Mouse (Mus musculus): ENCODE measurements around the gene Lpin1.

The Lpin1 gene

DNA sequence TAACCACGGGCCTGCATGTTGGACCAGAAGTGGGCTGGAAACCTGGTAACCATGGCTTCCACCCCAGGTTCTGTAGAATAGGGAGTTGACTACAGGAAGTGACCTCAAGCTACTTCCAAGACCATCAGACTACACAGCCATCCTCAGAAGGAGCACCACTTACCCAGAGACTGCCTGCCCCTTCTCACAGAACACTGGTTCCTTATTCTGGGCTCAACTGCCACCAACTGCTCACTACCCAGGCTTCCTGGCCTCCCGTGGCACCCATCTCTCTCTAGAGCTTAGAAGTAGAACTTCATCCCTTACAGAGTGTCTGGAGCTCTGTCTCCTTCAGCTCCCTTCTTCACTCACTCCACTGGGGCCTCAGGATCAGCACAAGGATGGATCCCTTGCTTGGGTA lies at the start of gene Lpin1:
TSS of gene Lpin1 (minus strand) at position 31 of the 400 bp plus-strand sequence.
- no peak for DNase-seq (ENCODE audit: low read depth, low spot score)

DNA sequence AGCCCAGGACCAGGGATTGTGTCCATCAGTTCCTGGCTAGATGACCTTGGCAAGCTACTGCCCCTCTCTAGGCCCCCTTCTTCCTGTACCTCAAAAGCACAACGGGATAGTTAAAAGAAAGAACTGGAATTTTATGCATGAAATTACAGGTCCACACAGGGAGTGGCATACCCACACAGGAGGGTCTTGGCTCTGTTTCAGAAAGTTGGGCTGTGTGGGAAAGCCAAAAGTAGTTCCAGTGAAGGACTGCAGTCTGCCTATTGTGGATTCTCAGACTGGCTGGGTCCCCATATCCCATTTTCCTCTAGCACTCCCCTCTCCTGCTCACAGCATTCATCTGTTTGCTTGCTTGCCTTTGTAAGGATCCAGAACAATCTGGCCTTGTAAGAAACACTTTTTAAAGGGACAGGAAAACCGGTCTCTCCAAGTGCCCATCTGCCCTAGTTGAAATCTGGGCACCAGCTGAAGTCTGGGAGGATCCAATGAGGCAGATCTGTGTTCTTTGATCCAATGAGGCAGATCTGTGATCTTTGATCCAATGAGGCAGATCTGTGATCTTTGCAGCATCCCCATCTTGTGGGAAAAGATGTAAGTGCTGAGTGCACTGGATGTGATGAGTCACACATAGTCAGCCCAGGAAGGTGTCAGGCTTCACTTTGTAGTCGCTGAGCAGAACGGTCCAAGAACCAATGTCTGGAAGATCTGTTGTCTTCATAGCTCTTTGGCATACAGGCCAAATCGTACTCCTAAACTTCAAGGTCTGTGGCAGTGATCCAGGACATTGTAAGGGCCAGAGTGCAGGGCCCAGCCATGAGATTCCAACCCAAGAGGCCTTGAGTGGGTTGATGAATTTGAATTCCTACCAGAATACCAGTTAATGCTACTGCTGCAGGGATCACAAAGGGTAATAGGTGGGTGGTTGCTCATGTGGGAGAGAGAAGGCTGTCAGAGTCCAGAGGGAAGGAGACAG lies 46.4 kb upstream of the Lpin1 start:
- DNase-seq (ENCODE audit: low read depth, low spot score): no peak

DNA sequence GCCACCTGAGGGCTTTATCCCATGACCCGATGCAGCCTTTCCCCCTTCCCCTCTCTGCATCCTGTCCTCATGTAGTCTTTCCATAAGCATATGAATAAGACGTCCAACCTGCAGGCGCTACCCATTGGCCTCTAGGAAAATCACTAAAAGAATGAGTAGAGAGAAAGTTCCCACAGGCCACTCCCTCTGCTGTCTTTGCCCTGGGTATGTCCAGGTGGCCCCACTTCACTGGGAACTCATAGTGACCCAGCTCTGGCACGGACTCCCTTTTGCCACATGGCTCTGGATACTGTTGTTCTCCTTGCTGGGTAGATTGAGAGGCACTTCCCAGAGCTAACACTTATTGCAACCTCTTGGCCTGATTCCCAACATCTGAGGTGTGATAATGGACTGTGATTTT lies 44.8 kb upstream of the Lpin1 start:
- no peak for DNase-seq (ENCODE audit: low read depth, low spot score)

DNA sequence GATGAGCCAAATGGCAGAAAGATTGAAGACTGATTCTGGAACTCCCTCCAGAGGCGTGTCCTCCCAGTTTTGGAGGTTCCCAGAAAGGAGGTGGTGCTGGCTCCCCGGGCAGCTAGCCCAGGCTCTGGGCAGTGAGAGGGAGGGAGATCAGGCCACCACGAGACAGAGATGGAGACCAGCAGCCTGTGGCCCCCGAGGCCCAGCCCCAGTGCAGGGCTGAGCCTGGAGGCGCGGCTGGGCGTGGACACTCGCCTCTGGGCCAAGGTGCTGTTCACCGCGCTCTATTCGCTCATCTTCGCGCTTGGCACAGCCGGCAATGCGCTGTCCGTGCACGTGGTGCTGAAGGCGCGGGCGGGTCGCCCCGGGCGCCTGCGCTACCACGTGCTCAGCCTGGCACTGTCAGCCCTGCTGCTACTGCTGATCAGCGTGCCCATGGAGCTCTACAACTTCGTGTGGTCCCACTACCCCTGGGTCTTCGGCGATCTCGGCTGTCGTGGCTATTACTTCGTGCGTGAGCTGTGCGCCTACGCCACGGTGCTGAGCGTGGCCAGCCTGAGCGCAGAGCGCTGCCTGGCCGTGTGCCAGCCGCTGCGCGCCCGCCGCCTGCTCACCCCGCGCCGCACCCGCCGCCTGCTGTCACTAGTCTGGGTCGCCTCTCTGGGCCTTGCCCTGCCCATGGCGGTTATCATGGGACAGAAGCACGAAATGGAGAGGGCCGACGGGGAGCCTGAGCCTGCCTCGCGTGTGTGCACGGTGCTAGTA lies 42.7 kb upstream of the Lpin1 start, which contains the start of gene Ntsr2:
TSS of gene Ntsr2 (plus strand) at position 51 of the 762 bp plus-strand sequence.
- peak; percentile 72 for DNase-seq (ENCODE audit: low read depth, low spot score)

DNA sequence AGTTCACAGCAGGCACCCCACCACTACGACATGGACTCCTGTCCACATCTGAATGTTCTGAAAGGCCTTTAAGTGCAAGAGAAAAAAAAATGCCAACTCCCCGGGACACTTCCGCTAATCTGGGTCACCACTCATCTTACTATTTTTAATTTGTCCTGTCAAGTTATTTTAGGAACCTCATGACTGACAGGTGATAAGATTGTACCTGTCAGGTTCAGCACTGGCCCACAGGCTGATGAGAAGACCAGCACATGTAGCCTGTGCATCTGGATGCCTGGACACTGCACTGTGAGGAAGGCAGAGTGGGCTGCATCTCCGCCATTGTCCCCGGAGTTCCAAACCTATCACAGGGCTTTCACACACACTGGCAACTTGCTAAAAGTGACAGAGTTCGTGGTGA lies 39.1 kb upstream of the Lpin1 start:
- no peak for DNase-seq (ENCODE audit: low read depth, low spot score)

DNA sequence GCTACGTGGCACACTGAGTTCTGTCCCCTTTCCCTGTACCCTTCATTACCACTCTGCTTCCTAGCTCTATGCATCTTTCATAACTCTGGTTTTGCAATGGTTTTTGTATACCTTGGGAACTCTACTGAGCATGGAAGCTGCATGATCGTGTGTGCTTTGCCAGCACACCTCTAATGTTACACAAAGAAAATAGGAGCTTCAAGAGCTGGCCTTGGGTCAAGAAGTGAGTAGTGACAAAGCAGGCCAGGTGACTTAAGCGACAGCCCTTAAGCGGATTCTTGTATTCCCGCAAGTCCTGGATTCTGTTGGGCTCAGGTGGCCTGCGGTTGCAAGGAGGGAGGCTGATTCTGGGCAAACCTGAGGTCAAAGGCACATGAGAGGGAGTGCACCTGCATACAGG lies 37.5 kb upstream of the Lpin1 start:
- no peak for DNase-seq (ENCODE audit: low read depth, low spot score)

DNA sequence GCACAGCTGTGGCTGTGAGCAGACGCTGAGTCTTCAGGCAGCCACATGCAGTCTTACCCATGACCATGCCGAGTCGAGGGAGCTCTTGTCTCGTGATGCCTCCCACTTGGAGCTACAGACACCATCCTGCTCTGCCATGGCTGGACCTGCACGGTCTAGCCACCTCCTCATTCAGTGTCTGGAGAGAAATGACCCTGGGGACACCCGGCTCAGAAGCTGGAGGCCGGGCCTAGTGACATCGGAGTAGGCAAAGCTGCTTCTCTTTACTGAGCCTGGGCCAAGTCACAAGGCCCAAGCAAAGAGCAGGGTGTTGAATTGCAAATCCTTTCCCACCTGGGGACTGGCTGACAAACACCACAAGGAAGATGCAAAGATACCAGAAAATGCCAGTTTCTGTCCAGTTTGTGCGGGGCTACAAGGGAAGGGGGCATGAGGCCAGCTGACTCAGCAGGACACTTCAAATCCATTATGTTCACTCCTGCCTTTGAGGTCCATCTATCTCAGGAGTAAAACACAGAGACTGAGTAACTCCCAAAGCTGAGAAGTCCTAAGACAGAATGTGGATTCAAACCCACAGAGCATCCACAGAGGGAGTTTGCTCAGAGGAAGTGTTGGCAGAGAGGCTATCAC lies 36.1 kb upstream of the Lpin1 start:
- no peak for DNase-seq (ENCODE audit: low read depth, low spot score)

DNA sequence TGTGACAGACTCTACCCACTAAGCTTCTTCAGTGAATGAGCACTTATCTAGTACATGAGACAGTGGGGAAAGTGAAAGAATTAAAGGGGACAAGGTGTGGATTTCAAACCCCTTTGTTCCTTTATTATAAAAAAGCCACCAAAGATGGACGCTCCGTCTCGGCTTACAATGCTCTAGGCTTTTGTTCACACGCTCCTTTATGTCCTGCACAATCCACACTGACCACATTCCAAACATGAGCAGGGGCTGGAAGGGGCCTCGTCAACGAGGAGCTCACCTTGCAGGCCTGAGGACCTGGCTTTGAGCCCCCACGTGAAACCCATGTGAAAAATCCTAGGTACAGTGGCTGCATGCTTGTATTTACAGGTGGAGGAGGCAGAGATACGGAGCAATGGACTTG lies 33.9 kb upstream of the Lpin1 start:
- no peak for DNase-seq (ENCODE audit: low read depth, low spot score)

DNA sequence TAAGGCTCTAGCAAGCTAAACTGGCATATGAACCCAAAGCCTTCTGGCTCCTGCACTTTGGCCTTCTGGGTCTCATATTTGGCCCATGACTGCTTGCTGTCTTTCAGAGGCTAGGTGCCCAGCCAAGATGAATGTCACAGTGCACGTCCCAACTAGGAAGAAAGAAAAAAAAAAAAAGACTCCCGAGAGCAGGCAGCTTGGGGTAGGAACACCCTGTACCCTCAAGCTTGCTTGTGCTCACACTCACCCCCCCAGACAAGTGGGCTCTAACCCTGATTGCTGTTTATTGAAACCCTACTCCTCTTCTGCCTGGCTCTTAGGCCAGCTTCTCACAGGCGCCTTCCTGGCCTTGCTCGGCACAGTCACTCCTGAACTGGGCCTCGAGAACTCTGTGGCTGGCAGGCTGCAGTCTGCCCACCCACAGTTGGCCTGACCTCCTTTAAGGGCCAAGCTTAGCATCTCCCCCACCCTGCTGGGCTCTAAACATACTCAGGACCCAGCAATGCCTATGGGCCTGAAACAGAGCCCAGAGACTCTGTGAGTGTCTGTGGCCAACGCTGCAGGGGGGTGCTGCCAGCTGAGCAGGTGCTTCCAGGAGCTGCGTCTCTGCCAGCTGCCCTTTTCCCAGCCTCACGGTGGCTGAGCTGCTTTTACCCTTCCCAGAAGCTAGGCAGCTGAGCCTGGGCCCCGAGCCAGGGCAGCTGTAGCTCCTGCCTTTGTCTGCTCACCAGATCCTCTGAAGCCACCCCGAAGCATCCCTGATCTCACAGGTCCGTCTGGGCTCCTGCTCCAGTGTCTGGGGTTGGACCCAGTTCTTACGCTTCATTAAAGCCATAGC lies 33.0 kb upstream of the Lpin1 start:
- no peak for DNase-seq (ENCODE audit: low read depth, low spot score)

DNA sequence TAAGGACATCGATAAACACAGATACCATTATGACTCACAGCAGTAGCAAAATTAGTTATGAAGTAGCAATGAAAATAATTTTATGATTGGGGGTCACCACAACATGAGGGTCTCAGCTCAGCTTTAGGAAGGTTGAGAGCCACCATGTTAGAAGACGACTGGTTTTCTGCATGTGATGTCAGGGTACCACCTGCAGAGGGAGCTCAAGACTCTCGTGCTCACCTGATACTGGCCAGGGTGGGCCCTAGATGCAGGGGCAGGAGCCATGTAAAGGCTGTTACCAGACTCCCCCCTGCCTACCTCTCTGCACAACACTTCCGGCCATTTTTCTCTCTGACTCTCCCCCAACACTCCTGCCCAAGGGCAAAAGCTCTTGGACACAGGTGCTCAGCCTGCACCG lies 31.2 kb upstream of the Lpin1 start:
- peak; percentile 46 for DNase-seq (ENCODE audit: low read depth, low spot score)

DNA sequence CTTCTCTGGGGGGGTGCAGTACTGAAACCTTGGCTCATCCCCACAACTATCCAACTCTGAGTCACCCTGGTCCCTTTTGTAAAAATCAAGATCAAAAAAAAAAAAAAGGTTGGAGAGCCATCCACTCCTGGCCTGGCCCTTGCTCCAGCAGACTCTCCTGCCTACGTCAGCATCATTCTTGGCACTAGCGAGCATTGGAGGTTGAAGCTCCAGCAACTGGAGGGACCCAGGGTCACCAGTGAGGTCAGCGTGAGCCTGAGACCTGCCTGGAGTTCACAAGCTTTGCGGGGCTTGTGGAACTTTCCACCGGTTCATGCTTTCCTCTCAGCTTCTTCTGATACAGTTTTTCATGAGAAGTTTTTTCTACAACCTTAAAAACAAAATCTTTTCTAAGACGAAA lies 29.3 kb upstream of the Lpin1 start:
- DNase-seq (ENCODE audit: low read depth, low spot score): no peak

DNA sequence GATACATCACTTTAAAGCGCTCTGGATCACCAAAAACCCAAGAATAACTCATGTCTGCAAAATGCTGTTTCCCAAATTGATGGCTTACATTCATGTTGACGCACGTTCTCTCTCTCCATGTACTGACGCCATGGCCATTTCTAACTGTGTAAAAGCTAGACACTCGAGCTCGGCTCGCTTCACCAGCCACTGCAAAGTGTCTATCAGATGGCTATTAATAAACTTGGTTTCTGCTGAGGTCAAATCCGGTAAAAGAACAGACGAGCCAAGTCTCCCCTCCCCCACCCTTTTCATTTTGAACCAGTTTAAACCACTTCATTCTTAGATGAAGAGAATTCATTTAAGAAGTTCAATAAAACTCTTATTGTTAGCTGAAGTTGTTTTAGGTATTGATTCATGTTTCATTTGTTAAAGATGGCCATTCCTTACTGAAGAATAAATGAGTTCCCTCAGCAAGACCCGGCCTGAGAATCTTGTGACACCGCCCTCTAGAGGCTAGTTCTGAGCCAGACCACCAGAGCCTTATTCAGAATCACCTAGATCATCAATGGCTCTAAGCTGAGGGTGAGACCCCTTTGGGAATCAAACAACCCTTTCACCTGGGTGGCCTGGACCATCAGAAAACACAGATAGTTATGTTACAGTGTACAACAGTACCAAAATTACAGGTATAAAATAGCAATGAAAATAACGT lies 28.5 kb upstream of the Lpin1 start:
- peak; percentile 50 for DNase-seq (ENCODE audit: low read depth, low spot score)

DNA sequence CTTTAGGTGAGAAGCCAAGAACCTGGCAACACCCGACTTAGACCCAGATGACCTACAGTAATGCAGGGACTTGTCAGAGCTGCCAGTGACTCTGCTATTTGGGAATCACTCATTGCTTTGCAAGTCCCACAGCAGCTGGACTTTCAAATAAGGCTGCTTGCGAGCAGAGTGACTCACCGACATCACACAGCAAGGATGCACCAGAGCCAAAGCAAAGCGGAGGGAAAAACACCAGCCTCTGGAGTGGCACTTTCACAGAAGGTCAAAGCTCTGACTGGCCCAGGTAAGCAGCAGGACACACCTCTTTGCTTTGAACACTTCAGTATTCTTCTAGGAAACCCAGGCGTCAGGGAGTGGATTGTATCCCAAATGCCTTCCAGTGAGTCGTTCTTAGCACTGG lies 25.1 kb upstream of the Lpin1 start:
- DNase-seq (ENCODE audit: low read depth, low spot score): no peak

DNA sequence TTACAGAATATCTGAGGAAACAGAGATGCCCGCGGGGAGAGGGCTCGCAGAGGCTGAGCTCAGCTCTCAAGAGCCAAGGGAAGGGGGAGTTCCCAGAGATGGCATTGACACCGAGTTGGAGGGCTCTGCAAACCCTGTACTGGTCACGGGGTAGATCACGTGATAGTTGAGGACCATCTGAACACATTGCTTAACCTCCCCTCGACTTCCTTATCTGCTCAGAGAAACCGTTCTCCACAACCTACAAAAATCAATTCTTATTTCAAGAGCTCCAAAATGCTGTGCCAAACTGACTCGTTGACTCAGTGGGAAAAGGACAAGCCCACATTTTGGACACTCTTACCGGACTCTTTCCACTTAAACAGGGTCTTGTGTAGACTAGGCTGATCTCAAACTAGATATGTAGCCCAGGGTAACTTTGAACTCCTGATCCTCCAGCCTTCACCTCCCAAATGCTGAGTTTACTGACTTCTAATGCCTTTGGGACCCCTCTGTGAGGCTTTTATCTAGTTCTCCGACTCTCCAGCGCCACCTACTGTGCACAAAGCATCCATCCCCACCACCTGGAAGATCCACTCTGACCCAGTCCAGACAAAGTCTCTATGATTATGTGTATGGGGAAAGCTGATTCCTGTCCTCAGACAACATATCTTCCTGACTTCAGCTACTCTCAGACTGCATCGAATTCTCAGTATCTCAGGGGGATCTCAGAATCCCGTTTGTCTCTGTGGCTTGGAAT lies 23.5 kb upstream of the Lpin1 start:
- DNase-seq (ENCODE audit: low read depth, low spot score): peak; percentile 58

DNA sequence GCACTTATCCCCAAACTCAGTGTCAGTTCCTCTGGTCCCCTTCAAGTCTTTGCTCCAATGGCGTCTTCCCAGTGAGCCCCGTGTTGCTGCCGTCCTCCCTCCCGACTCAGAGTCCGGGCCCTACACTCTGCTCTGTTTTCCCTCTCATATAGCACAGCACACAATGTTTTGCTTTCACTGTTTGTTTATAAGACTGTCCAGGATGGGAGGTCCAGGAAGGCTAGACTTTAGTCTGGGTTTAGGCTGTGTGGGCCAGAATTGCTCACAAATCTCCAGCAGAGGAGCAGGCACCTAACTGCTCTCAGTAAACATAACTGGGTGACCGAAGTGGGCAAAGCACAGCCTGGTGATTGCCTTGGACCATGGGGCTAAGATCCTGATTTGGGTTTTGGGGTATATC lies 22.5 kb upstream of the Lpin1 start:
- DNase-seq (ENCODE audit: low read depth, low spot score): no peak

DNA sequence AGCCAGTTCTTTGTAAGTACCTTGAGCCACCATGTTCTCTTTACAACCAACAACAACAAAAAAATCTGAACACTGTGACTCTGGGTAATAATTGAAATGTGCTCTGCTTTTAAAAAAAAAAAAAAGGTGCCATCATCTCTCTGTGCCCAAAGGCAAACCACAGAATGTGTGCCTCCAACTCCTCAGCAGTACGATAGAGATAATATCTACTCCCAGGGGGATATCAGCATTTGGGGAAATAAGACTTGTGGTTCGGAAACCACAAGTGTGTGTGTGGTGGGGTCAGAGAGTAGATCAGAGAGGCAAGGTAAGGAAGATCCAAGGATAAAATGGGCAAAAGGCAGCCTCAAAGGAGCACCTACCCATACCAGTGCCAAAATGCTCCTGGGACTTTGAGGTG lies 20.7 kb upstream of the Lpin1 start:
- no peak for DNase-seq (ENCODE audit: low read depth, low spot score)

DNA sequence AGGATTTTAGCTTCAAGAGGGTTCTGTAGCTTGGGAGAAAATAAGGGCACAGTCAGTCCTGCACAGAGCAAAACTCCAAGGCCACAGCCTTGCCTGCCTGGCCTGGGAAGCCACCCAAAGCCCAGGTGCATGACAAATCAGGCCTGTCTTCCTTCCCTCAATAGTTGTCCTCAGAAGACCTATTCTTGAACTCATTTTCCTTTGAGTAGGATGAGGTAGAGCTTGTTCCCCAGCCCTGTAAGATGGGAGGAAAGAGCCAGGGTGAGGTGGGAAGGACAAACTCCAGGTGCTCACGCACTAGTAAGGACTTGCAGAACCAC lies 20.1 kb upstream of the Lpin1 start:
- DNase-seq (ENCODE audit: low read depth, low spot score): no peak

DNA sequence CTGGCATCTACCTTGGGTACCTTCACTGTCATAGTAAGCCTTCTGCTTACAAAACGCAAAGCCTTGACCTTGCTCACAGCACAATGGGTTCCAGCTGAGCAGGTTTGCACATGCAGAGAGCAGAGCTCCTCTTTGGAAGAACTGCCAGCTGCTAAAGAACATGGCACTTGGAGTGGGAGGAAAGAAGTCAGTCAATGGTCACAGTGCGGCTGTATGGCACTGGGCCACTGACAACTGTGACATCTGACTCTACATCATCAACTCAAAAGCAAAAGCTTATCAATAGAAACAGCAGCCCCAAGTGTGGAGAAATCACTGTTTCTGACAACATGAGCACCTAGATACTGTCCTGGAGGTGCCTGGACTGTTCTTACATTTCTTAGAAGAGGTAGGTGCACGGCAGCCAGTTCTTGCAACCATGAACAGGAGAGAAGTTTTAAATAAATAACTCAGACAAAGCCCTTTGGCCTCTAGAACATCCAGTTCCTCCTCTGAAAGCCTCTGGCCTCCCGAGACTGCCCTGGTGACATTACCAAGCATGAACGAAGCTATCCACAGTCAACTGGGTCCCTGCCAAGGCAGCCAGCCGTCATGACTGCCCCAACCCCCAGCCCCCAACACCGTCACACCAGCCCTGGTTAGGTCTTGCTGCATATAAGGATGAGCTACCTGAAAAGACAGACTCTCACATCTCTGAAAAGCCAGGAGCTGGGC lies 19.5 kb upstream of the Lpin1 start:
- peak; percentile 25 for DNase-seq (ENCODE audit: low read depth, low spot score)

DNA sequence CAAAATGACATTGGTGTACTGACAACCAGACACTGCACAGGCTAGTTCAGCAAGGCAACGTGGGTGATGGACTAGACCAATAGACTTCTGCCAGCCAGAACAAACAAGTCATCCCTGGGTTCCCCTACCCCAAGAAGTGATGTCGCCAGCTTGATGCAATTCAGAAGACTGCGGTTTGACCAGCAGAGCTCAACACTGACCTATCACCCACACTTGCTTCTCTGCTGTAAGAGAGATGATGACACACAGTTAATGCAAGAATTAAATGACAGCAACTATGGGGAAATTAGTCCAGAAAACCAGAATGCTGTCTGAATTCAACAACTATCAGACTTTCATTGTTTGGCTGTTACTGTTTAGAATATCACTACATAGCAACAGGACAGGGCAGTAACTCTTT lies 9.5 kb upstream of the Lpin1 start:
- DNase-seq (ENCODE audit: low read depth, low spot score): no peak

DNA sequence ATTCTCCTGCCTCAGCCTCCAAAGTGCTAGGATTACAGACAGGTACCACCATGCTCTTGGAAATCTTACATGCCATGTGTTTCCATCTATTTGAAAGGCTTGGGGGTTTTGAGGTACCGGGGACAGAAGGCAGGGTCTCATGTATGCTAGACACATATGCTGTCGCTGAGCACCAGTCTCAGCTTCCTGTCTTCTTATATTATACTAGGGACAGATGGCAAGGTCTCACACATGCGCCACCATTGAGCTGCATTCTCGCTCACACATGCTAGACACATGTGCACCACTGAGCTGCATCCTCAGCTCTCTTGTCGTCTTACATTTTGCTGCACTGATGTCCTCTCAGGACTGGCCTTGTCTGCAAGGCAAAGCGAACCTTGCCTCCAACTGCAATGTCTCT lies 8.7 kb upstream of the Lpin1 start:
- no peak for DNase-seq (ENCODE audit: low read depth, low spot score)
